Mouse (Mus musculus): ENCODE data around the gene Gabrp.

GRCm38 (mm10) chr11:33586614-33587013 lies 7.9 kb upstream of the Gabrp start:
- TF ChIP-seq TBP (conservative IDR thresholded peaks at IDR 0.05; ENCODE audit: low read depth, low read length), result no peak
- TF ChIP-seq E2F4 (IDR thresholded peaks at IDR 0.05; ENCODE audit: insufficient replicate concordance, low read depth, low read length), result no peak
- TF ChIP-seq CTCF (conservative IDR thresholded peaks at IDR 0.05 in 1 of 2, IDR thresholded peaks at IDR 0.05 in 1 of 2; ENCODE audit: low read depth in 2 of 2, low read length in 2 of 2), result no peak
- no peak for TF ChIP-seq POLR2A (IDR thresholded peaks at IDR 0.05; ENCODE audit: low read depth, low read length)
- no peak for TF ChIP-seq JUND (conservative IDR thresholded peaks at IDR 0.05; ENCODE audit: low read depth, low read length)
- TF ChIP-seq NRF1 (IDR thresholded peaks at IDR 0.05; ENCODE audit: low read depth, low read length), result no peak
- TF ChIP-seq TCF12 (IDR thresholded peaks at IDR 0.05; ENCODE audit: low read depth, low read length), result no peak
- no peak for TF ChIP-seq MXI1 (IDR thresholded peaks at IDR 0.05; ENCODE audit: low read depth, low read length)
- TF ChIP-seq ZMIZ1 (IDR thresholded peaks at IDR 0.05; ENCODE audit: low read depth, low read length), result no peak
- no peak for TF ChIP-seq MYC (IDR thresholded peaks at IDR 0.05; ENCODE audit: low read depth, low read length)
- no peak for TF ChIP-seq EP300 (IDR thresholded peaks at IDR 0.05; ENCODE audit: low read length)
